Mouse (Mus musculus) heart, postnatal 0 days (tissue): ENCODE measurements at regions not wholly inside any gene's neighbourhood (a gene's known extent, or its start where the extent isn't known, plus 50 kb on each side); places are given as distances from the start of the nearest gene placed in this dataset.

Source experiments
- CTCF ChIP-seq: IDR thresholded peaks from 2 replicates; pipeline ENCODE4 v1.5.1; 2016; ENCODE audit warnings: antibody characterized with exemption, control low read depth, low read depth
- EP300 ChIP-seq: IDR thresholded peaks from 2 replicates; pipeline ENCODE4 v1.6.1; 2016; ENCODE audit warnings: antibody characterized with exemption, low read depth

- TF ChIP-seq CTCF (no peak), EP300 (no peak)
Measured at GRCm38 (mm10) chr8:34473301-34473700, 361.8 kb upstream of the Gm10131 start.
